Mouse (Mus musculus): ENCODE measurements around the gene AL607142.1. TPM values are rescaled to one million over a fixed set of nuclear protein-coding genes. Genes with fewer than 3 reads are reported as not detected.

The AL607142.1 gene
- polyA plus RNA-seq, 1 experiment: not detected

- Histone ChIP-seq H3K27me3 (ENCODE audit: control insufficient read depth, insufficient read depth, low read length) (no peaks in the 10 kb centered on the region), H3K4me1 (ENCODE audit: control insufficient read depth, insufficient read depth, insufficient read length, low read length) (no peaks in the 10 kb centered on the region), H3K4me3 (ENCODE audit: low read depth, low read length) (no peak overlapping the region), H3K27ac (ENCODE audit: insufficient read depth, low read depth, low read length) (no peak overlapping the region), H3K36me3 (ENCODE audit: control insufficient read depth, insufficient read depth, low read length) (no peaks in the 10 kb centered on the region)
- TF ChIP-seq CTCF (IDR thresholded peaks at IDR 0.05; ENCODE audit: extremely low read depth, insufficient read length, insufficient replicate concordance, low read depth, low read length): no peak
- no peak for TF ChIP-seq POLR2A (IDR thresholded peaks at IDR 0.05; ENCODE audit: low read depth, low read length)
- 90% methylated on average over 11 of the region's 11 CpGs for WGBS
Observed at GRCm38 (mm10) chr4:120062754-120063153, 2.0 kb upstream of the AL607142.1 start.

GRCm38 (mm10) chr4:120063353-120064124 is 1.3 kb upstream of the AL607142.1 start:
- H3K27me3 ChIP-seq (ENCODE audit: control insufficient read depth, insufficient read depth, low read length): no peaks in the 10 kb centered on the region
- no peak for TF ChIP-seq CTCF (IDR thresholded peaks at IDR 0.05; ENCODE audit: extremely low read depth, insufficient read length, insufficient replicate concordance, low read depth, low read length)
- no peak for TF ChIP-seq POLR2A (IDR thresholded peaks at IDR 0.05; ENCODE audit: low read depth, low read length)
- 46% methylated on average over 20 of the region's 20 CpGs for WGBS
- H3K36me3 ChIP-seq (ENCODE audit: control insufficient read depth, insufficient read depth, low read length): no peaks in the 10 kb centered on the region
- no peak overlapping the region for H3K27ac ChIP-seq (ENCODE audit: insufficient read depth, low read depth, low read length)
- no peak overlapping the region for H3K4me3 ChIP-seq (ENCODE audit: low read depth, low read length)
- H3K4me1 ChIP-seq (ENCODE audit: control insufficient read depth, insufficient read depth, insufficient read length, low read length): no peaks in the 10 kb centered on the region

- Histone ChIP-seq H3K27me3 (ENCODE audit: control insufficient read depth, insufficient read depth, low read length) (no peaks in the 10 kb centered on the region), H3K4me1 (ENCODE audit: control insufficient read depth, insufficient read depth, insufficient read length, low read length) (peaks cover 14% of the 10 kb centered on the region; the same call in 1 of the 2 replicates), H3K4me3 (ENCODE audit: low read depth, low read length) (no peak overlapping the region), H3K27ac (ENCODE audit: insufficient read depth, low read depth, low read length) (no peak overlapping the region), H3K36me3 (ENCODE audit: control insufficient read depth, insufficient read depth, low read length) (no peaks in the 10 kb centered on the region)
- WGBS: 69% methylated on average over 9 of the region's 9 CpGs
- no peak for TF ChIP-seq POLR2A (IDR thresholded peaks at IDR 0.05; ENCODE audit: low read depth, low read length)
- TF ChIP-seq CTCF (IDR thresholded peaks at IDR 0.05; ENCODE audit: extremely low read depth, insufficient read length, insufficient replicate concordance, low read depth, low read length): no peak
Observed at GRCm38 (mm10) chr4:120066841-120067591, 2.2 kb downstream of the AL607142.1 start.

GRCm38 (mm10) chr4:120067592-120068235 is 2.9 kb downstream of the AL607142.1 start:
- no peak for TF ChIP-seq CTCF (IDR thresholded peaks at IDR 0.05; ENCODE audit: extremely low read depth, insufficient read length, insufficient replicate concordance, low read depth, low read length)
- TF ChIP-seq POLR2A (IDR thresholded peaks at IDR 0.05; ENCODE audit: low read depth, low read length): no peak
- Histone ChIP-seq H3K36me3 (ENCODE audit: control insufficient read depth, insufficient read depth, low read length) (no peaks in the 10 kb centered on the region), H3K4me1 (ENCODE audit: control insufficient read depth, insufficient read depth, insufficient read length, low read length) (peaks cover 21% of the 10 kb centered on the region; the same call in 1 of the 2 replicates), H3K27ac (ENCODE audit: insufficient read depth, low read depth, low read length) (no peak overlapping the region), H3K4me3 (ENCODE audit: low read depth, low read length) (no peak overlapping the region), H3K27me3 (ENCODE audit: control insufficient read depth, insufficient read depth, low read length) (no peaks in the 10 kb centered on the region)
- WGBS: 76% methylated on average over 8 of the region's 8 CpGs

GRCm38 (mm10) chr4:120068883-120069581 is 4.2 kb downstream of the AL607142.1 start:
- no peak overlapping the region for H3K4me3 ChIP-seq (ENCODE audit: low read depth, low read length)
- H3K36me3 ChIP-seq (ENCODE audit: control insufficient read depth, insufficient read depth, low read length): no peaks in the 10 kb centered on the region
- no peak overlapping the region for H3K27ac ChIP-seq (ENCODE audit: insufficient read depth, low read depth, low read length)
- 35% methylated on average over 3 of the region's 3 CpGs for WGBS
- TF ChIP-seq CTCF (IDR thresholded peaks at IDR 0.05; ENCODE audit: extremely low read depth, insufficient read length, insufficient replicate concordance, low read depth, low read length): no peak
- TF ChIP-seq POLR2A (IDR thresholded peaks at IDR 0.05; ENCODE audit: low read depth, low read length): no peak
- H3K27me3 ChIP-seq (ENCODE audit: control insufficient read depth, insufficient read depth, low read length): no peaks in the 10 kb centered on the region
- peaks cover 29% of the 10 kb centered on the region for H3K4me1 ChIP-seq (ENCODE audit: control insufficient read depth, insufficient read depth, insufficient read length, low read length)

- TF ChIP-seq CTCF (IDR thresholded peaks at IDR 0.05; ENCODE audit: extremely low read depth, insufficient read length, insufficient replicate concordance, low read depth, low read length) (no peak), POLR2A (IDR thresholded peaks at IDR 0.05; ENCODE audit: low read depth, low read length) (no peak)
- no peaks in the 10 kb centered on the region for H3K27me3 ChIP-seq (ENCODE audit: control insufficient read depth, insufficient read depth, low read length)
- H3K4me3 ChIP-seq (ENCODE audit: low read depth, low read length): no peak overlapping the region
- no peaks in the 10 kb centered on the region for H3K36me3 ChIP-seq (ENCODE audit: control insufficient read depth, insufficient read depth, low read length)
- H3K27ac ChIP-seq (ENCODE audit: insufficient read depth, low read depth, low read length): no peak overlapping the region
- 29% methylated on average over 3 of the region's 3 CpGs for WGBS
- H3K4me1 ChIP-seq (ENCODE audit: control insufficient read depth, insufficient read depth, insufficient read length, low read length): peaks cover 32% of the 10 kb centered on the region
Observed at GRCm38 (mm10) chr4:120069582-120069980, 4.8 kb downstream of the AL607142.1 start.
